Mouse (Mus musculus) heart, embryonic 16.5 days (tissue): ENCODE data around the gene Fndc1. TPM values are rescaled to one million over a fixed set of nuclear protein-coding genes. Genes with fewer than 3 reads are reported as not detected.

ENCODE experiments used
- ATAC-seq: fragments of 200-750 bp; cut with Nextera tagmentation; replicated peaks from 2 replicates; pipeline ENCODE4 v1.8.0; 2017; ENCODE audit warnings: moderate number of reproducible peaks; ENCODE audit not compliant: insufficient read depth, low FRiP score; ENCODE audit errors: extremely low read depth
- H3K27ac ChIP-seq: fragments of 300-500 bp; sonication (generic); 2 replicates; pipeline ENCODE4 v1.5.1; 2014; ENCODE audit warnings: mild to moderate bottlenecking, low read length, control low read depth, moderate library complexity
- H3K27me3 ChIP-seq: fragments of 300-500 bp; sonication (generic); 2 replicates; pipeline ENCODE4 v1.6.1; 2014; ENCODE audit warnings: low read length, mixed read lengths; ENCODE audit not compliant: control insufficient read depth, insufficient read depth
- H3K36me3 ChIP-seq: fragments of 300-500 bp; sonication (generic); 2 replicates; pipeline ENCODE4 v1.6.1; 2014; ENCODE audit not compliant: control insufficient read depth, insufficient read depth
- H3K4me1 ChIP-seq: fragments of 300-500 bp; sonication (generic); 2 replicates; pipeline ENCODE4 v1.6.1; 2014; ENCODE audit warnings: low read length, mixed read lengths; ENCODE audit not compliant: control insufficient read depth, insufficient read depth
- H3K4me2 ChIP-seq: fragments of 300-500 bp; sonication (generic); 2 replicates; pipeline ENCODE4 v1.6.1; 2014; ENCODE audit warnings: low read depth, mild to moderate bottlenecking, control low read depth, low read length
- H3K4me3 ChIP-seq: fragments of 300-500 bp; sonication (generic); 2 replicates; pipeline ENCODE4 v1.5.1; 2014; ENCODE audit warnings: mild to moderate bottlenecking, control low read depth, low read length
- H3K9ac ChIP-seq: fragments of 300-500 bp; sonication (generic); 2 replicates; pipeline ENCODE4 v1.6.1; 2014; ENCODE audit warnings: low read length, control low read depth
- H3K9me3 ChIP-seq: fragments of 300-500 bp; sonication (generic); replicated peaks from 2 replicates; pipeline ENCODE4 v1.6.1; 2016; ENCODE audit warnings: low read length; ENCODE audit not compliant: control insufficient read depth
- WGBS: fragments of 180-500 bp; shearing (Covaris S2); extraction: QIAGEN DNeasy Blood & Tissue Kit; methylation state at CpG from one replicate; pipeline ENCODE4 v1.1.7; 2014; 5-methylcytosine and 5-hydroxymethylcytosine counted together
- polyA plus RNA-seq: library from polyadenylated mRNA; unstranded; fragments of >200 nt; fragmentation: Nextera tagmentation; extraction: Ambion mirVana; gene quantifications from 2 replicates; pipeline ENCODE4 v1.2.1, GENCODE M21; 2015

Fndc1 gene
- polyA plus RNA-seq, 1 experiment from 2014 or later: 27.1 TPM

DNA sequence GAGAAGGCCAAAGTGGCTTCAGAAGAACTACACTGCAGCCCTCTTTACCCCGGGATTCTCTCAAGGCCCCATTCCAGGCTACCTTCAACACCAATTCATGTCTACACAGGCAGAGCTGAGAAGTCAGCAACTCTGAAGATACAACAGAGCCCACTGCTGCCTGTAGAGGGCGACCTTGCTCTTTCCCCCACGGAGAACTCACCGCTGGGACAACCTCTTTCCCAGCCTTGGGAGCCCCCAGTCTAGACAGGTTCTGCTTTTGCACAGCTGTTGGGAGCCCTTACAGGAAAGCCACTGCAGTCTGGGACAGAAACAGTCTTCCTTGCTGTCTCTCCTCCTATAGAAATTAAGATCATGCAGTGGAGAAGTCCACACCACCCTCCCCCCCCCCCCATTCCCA lies 41.5 kb upstream of the Fndc1 start:
- Histone ChIP-seq H3K4me2 (no peak overlapping the region), H3K4me1 (no peaks in the 10 kb centered on the region), H3K4me3 (no peak overlapping the region), H3K9ac (no peak overlapping the region), H3K36me3 (no peaks in the 10 kb centered on the region), H3K27ac (no peak overlapping the region), H3K9me3 (no peaks in the 10 kb centered on the region), H3K27me3 (no peaks in the 10 kb centered on the region)
- 5% methylated on average over 4 of the region's 4 CpGs for WGBS
- ATAC-seq: peak; percentile 55; the same call in 1 of the 2 replicates

DNA sequence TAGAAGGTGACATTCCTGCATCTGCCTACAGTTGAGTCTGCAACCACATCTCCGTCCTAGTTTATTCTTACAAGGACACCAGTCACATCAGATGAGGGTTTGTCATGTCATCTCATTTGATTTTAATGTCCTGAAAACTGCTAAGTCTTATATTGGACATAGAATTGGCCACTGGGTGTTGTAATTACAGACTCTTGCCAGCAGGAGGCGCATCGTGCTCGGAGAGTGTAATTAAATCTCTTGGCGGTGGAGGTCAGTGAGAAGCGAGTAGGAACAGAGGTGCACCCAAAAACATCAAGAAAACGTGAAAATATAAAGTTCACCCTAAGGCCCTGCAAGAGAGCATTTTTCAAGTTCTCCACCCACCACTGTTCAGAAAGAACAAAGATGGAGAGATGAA lies 37.6 kb upstream of the Fndc1 start:
- Histone ChIP-seq H3K9ac (no peak overlapping the region), H3K4me3 (no peak overlapping the region), H3K36me3 (no peaks in the 10 kb centered on the region)

DNA sequence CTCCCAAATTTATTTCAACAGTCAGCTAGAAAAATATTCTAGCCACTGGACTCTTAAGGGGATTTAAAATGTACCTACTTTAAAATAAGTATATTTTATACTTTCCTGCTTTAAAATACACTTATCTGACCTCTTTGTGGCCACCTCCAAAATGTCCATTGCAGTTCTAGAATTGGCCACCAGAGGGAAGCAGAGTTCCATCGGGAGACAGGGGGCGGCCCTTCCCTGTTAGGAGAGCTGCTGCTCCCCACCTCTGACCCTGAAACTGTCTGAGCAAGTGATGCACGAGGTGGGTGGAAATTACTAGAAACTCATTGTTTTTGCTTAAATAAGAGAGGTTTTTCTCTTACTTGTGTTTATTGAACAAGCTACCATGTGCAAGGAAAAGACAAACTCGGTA lies 36.6 kb upstream of the Fndc1 start:
- 24% methylated on average over 4 of the region's 4 CpGs for WGBS

More for the DNA sequence above, 37.6 kb upstream of the Fndc1 start:
- no peaks in the 10 kb centered on the region for H3K9me3 ChIP-seq
- no peaks in the 10 kb centered on the region for H3K4me1 ChIP-seq
- H3K27me3 ChIP-seq: no peaks in the 10 kb centered on the region
- ATAC-seq: no peak
- H3K4me2 ChIP-seq: no peak overlapping the region
- H3K27ac ChIP-seq: no peak overlapping the region
- 21% methylated on average over 7 of the region's 7 CpGs for WGBS

DNA sequence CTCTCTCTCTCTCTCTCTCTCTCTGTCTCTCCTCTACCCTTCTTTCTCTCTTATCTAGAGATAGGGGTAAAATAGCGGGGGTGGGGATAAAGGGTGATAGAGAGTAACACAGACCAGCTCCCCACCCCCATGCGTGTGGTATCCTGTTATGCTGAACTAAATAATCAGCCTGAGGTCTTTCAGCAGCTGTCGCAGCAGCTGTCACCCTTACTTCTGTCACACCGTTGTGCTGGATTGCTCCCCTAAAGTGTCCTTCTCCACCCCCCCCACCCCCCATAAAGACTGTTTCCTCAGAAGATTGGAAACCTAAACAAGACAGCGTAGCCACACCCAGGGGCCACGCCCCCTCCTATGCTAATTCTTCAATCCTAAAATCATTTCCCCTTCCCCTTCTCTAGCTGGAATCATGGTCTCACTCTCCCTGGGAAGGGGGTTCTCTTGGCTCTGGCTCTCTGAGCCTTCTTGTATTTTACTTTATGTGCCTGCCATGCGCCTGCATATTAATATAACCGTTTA lies 33.8 kb upstream of the Fndc1 start:
- no peak overlapping the region for H3K27ac ChIP-seq
- no peak for ATAC-seq
- no peaks in the 10 kb centered on the region for H3K4me1 ChIP-seq
- no peaks in the 10 kb centered on the region for H3K36me3 ChIP-seq
- no peak overlapping the region for H3K9ac ChIP-seq
- no peak overlapping the region for H3K4me3 ChIP-seq
- no peak overlapping the region for H3K4me2 ChIP-seq
- no peaks in the 10 kb centered on the region for H3K9me3 ChIP-seq
- no peaks in the 10 kb centered on the region for H3K27me3 ChIP-seq
- 45% methylated on average over 8 of the region's 8 CpGs for WGBS

More for the DNA sequence above, 36.6 kb upstream of the Fndc1 start:
- Histone ChIP-seq H3K4me1 (no peaks in the 10 kb centered on the region), H3K27me3 (no peaks in the 10 kb centered on the region), H3K9me3 (no peaks in the 10 kb centered on the region), H3K36me3 (no peaks in the 10 kb centered on the region), H3K27ac (no peak overlapping the region), H3K4me3 (no peak overlapping the region), H3K9ac (no peak overlapping the region), H3K4me2 (no peak overlapping the region)
- ATAC-seq: no peak

DNA sequence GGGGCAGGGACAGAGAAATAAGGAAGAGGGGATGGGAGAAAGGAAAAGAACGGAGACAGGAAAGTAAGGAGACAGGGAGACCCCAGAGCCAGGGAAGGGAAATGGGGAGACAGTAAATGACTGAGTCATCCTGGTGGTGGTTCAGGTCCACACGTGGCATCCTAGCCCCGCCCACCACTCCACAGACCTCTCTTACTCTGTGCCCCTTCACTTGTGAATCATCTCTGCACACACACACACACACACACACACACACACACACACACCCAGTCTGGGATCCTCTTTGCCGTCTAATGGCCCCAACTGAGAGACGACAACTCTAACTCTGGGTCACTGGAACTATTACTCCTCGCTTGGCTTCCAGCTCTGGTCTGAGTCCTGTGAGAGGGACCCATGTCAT lies 30.6 kb upstream of the Fndc1 start:
- Histone ChIP-seq H3K36me3 (no peaks in the 10 kb centered on the region), H3K27me3 (no peaks in the 10 kb centered on the region), H3K9ac (no peak overlapping the region), H3K4me2 (no peak overlapping the region), H3K4me1 (no peaks in the 10 kb centered on the region), H3K4me3 (no peak overlapping the region), H3K27ac (no peak overlapping the region), H3K9me3 (no peaks in the 10 kb centered on the region)
- 72% methylated on average over 6 of the region's 6 CpGs for WGBS
- ATAC-seq: no peak

DNA sequence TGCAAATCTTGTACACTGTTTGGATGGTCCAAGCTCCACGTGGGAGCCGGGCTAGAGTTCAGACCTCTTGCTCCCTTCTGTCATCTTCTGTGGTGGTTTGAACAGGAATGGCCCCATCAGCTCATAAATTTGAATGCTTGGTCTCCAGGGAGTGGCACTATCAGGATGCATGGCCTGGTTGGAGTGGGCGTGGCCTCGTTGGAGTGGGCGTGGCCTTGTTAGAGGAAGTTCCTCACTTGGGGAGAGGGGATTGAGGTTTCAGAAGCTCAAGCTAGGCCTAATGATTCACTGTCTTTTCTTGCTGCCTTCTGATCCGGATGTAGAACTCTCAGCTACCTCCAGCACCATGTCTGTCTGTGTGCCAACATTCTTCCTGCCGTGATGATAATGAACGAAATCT lies 28.7 kb upstream of the Fndc1 start:
- WGBS: 53% methylated on average over 8 of the region's 8 CpGs
- Histone ChIP-seq H3K36me3 (no peaks in the 10 kb centered on the region), H3K27me3 (no peaks in the 10 kb centered on the region), H3K4me1 (no peaks in the 10 kb centered on the region), H3K4me2 (no peak overlapping the region), H3K9me3 (no peaks in the 10 kb centered on the region), H3K4me3 (no peak overlapping the region), H3K27ac (no peak overlapping the region), H3K9ac (no peak overlapping the region)
- no peak for ATAC-seq

DNA sequence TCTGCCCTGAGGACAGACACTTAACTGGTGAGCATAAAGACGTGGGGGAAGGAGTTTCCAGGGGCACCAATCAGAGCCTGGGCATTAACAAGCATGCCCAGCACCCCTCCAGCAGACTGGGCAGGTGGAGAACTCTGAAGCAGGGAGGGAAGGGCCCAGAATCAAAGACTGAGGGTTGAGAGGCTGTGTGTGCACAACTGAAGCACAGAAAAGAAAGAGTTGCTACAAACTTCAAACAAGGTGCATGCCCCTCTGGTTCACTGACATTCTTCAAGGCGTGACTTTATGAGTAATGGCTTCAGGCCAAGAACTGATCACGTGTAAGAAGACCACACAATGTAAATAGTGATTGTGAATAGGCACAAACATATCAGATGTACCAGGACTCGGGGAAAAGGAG lies 24.9 kb upstream of the Fndc1 start:
- H3K27ac ChIP-seq: no peak overlapping the region
- no peak for ATAC-seq
- no peak overlapping the region for H3K4me3 ChIP-seq

DNA sequence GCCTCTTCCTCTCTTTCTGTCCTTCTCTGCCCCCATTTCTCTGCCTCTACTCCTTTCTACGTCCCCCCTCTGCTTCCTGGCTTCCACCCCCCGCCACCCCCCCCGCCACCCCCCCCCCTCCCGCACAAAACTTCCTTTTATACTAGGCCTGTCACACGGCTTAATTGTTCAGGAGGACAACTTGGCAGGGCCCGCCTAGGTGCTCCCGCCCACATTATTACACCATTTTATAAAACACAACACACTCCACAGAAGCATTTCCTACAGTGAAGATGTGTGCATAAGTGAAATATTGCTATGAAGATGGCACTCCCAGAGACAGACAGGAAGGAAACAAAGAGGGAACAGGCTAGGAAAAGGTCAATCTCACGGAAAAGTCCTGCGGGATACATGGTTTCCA lies 24.4 kb upstream of the Fndc1 start:
- H3K27me3 ChIP-seq: no peaks in the 10 kb centered on the region
- no peaks in the 10 kb centered on the region for H3K9me3 ChIP-seq
- no peak for ATAC-seq
- no peaks in the 10 kb centered on the region for H3K36me3 ChIP-seq
- 65% methylated on average over 7 of the region's 9 CpGs for WGBS
- no peaks in the 10 kb centered on the region for H3K4me1 ChIP-seq
- no peak overlapping the region for H3K4me2 ChIP-seq
- no peak overlapping the region for H3K9ac ChIP-seq
- H3K27ac ChIP-seq: no peak overlapping the region
- H3K4me3 ChIP-seq: no peak overlapping the region

More for the DNA sequence above, 24.9 kb upstream of the Fndc1 start:
- Histone ChIP-seq H3K9me3 (no peaks in the 10 kb centered on the region), H3K27me3 (no peaks in the 10 kb centered on the region), H3K4me1 (no peaks in the 10 kb centered on the region), H3K4me2 (no peak overlapping the region), H3K9ac (no peak overlapping the region), H3K36me3 (no peaks in the 10 kb centered on the region)
- 29% methylated on average over 4 of the region's 4 CpGs for WGBS

DNA sequence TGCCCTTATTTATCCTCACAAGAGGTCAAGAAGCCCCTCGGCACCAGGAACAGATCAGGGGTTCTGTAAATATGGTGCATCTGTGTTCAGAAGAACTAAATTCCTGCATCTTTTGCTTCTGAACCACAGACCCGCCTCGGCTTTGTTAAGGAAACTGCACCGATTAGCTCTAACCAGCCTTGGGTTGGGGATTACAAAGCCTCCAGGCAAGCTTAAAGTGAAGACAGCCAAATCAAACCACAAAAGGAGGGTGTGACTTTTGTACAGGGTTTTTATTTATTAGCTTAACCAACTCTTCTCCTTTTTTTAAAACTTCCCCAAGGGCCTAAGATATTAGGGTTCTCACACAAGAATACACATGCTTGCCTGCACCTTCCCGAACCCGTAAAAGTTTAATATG lies 23.1 kb upstream of the Fndc1 start:
- no peaks in the 10 kb centered on the region for H3K9me3 ChIP-seq
- H3K27me3 ChIP-seq: no peaks in the 10 kb centered on the region
- no peak overlapping the region for H3K27ac ChIP-seq
- no peaks in the 10 kb centered on the region for H3K4me1 ChIP-seq
- H3K36me3 ChIP-seq: no peaks in the 10 kb centered on the region
- H3K4me3 ChIP-seq: no peak overlapping the region
- no peak overlapping the region for H3K4me2 ChIP-seq
- 84% methylated on average over 6 of the region's 6 CpGs for WGBS
- no peak for ATAC-seq
- no peak overlapping the region for H3K9ac ChIP-seq
